Mouse (Mus musculus) lung, adult 2 months (tissue): ENCODE data around the gene 1600014C10Rik. TPM values are rescaled to one million over a fixed set of nuclear protein-coding genes. Genes with fewer than 3 reads are reported as not detected.

Source experiments
- DNase-seq: peaks from one replicate; pipeline ENCODE4 v3.0.0; 2022
- H3K4me1 ChIP-seq: fragments of 200-500 bp; 2 replicates; pipeline ENCODE4 v1.6.1; 2011; ENCODE audit warnings: low read length; ENCODE audit not compliant: control insufficient read depth, insufficient read depth
- H3K4me3 ChIP-seq: fragments of 200-500 bp; replicated peaks from 2 replicates; pipeline ENCODE3; 2011; ENCODE audit warnings: low read depth, mild to moderate bottlenecking, control low read depth, low read length; ENCODE audit errors: extremely low read depth
- CTCF ChIP-seq: fragments of 200-500 bp; IDR thresholded peaks from 2 replicates; pipeline ENCODE4 v1.5.1; 2011; ENCODE audit warnings: mild to moderate bottlenecking, low read length, control low read depth; ENCODE audit not compliant: insufficient read depth
- POLR2A ChIP-seq: fragments of 200-500 bp; IDR thresholded peaks from 2 replicates; pipeline ENCODE4 v1.6.1; 2011; ENCODE audit warnings: low read depth, mild to moderate bottlenecking, control low read depth, low read length, borderline replicate concordance; ENCODE audit errors: extremely low read depth
- WGBS: fragments of 180-500 bp; shearing (Covaris S2); methylation state at CpG from one replicate; pipeline ENCODE4 v1.1.7; 2018; 5-methylcytosine and 5-hydroxymethylcytosine counted together
- polyA plus RNA-seq: library from polyadenylated mRNA; depleted of rRNA; stranded (reverse); fragments of >200 nt; gene quantifications from 2 replicates; pipeline ENCODE4 v1.2.3, GENCODE M21; 2012

The 1600014C10Rik gene
- polyA plus RNA-seq, 1 experiment: 16.4 TPM

- DNase-seq: no peak
- Histone ChIP-seq H3K4me3 (no peak overlapping the region), H3K4me1 (no peaks in the 10 kb centered on the region)
- TF ChIP-seq POLR2A: no peak
- no peak for TF ChIP-seq CTCF
- WGBS: 26% methylated on average over 9 of the region's 9 CpGs
These were observed 19.5 kb upstream of the 1600014C10Rik start for GRCm38 (mm10) chr7:38163433-38164050.

DNA sequence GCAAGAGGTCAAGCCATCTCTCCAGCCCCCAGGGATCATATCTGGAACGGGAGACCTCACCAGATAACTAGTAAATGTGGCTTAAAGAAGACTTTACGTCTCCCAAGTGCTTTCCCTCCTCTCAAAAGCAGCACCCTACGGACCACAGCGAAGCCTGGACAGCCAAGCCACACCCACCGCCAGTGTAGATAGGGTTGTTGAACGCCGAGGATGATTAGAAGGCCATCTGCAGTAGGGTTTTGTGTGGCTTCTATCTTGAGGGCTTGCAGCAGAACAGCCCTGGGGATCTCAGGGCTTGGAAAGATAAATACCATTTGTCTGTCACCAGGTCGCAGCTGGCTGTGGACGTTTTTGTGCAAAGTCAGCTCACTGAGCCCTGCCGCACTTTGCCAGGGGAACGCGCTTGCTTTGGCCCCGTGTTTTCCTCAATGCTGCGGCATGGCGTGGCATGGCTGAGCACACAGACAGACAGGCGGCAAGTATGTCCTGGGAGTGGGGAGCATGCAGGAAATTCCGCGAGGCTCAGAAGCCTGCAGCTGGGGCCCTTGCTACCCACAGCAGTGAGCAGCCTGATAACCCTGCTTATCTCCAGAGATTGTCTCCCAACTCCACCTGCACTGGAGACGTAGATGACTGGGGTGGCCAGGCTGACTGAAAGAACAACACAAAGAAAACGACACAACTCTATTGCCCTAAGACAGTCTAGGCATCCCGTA is 15.9 kb upstream of the 1600014C10Rik start:
- Histone ChIP-seq H3K4me1 (no peaks in the 10 kb centered on the region), H3K4me3 (no peak overlapping the region)
- WGBS: 19% methylated on average over 21 of the region's 21 CpGs
- TF ChIP-seq POLR2A: no peak
- no peak for TF ChIP-seq CTCF
- no peak for DNase-seq

DNA sequence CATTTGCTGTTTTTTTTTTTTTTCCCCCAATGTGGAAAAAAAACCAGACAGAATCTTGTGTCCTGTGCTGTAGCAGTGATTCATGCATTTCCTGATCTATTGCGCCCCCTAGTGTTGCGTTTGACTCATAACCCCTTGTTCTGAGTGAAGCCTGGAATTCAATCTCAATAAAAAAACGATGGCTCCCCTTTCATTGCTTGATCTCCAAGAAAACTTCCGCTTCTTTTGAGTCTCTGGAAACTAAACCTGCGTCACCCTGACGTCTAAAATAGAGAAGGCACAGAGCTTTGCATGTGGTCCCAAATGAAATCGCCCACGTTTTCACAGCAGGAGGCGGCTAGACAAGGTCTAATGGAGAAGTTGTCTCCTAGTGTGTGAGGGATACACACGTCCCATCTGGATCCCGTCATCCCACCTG is 15.3 kb upstream of the 1600014C10Rik start:
- 17% methylated on average over 11 of the region's 11 CpGs for WGBS
- Histone ChIP-seq H3K4me3 (no peak overlapping the region), H3K4me1 (no peaks in the 10 kb centered on the region)
- 0 out of 2 replicates have a peak, but pooled peaks have one; percentile 10 for TF ChIP-seq CTCF
- no peak for TF ChIP-seq POLR2A
- DNase-seq: no peak

- WGBS: 30% methylated on average over 14 of the region's 14 CpGs
- Histone ChIP-seq H3K4me1 (no peaks in the 10 kb centered on the region), H3K4me3 (no peak overlapping the region)
- TF ChIP-seq POLR2A: no peak
- TF ChIP-seq CTCF: no peak
- DNase-seq: no peak
These were observed 9.1 kb upstream of the 1600014C10Rik start for GRCm38 (mm10) chr7:38173871-38174270.

- 21% methylated on average over 31 of the region's 31 CpGs for WGBS
- DNase-seq: no peak
- no peak for TF ChIP-seq POLR2A
- no peak for TF ChIP-seq CTCF
- Histone ChIP-seq H3K4me1 (no peaks in the 10 kb centered on the region), H3K4me3 (no peak overlapping the region)
These were observed 8.5 kb upstream of the 1600014C10Rik start for GRCm38 (mm10) chr7:38174321-38175148.

- Histone ChIP-seq H3K4me3 (no peak overlapping the region), H3K4me1 (no peaks in the 10 kb centered on the region)
- no peak for DNase-seq
- WGBS: 79% methylated on average over 3 of the region's 3 CpGs
- no peak for TF ChIP-seq POLR2A
- no peak for TF ChIP-seq CTCF
These were observed 7.0 kb upstream of the 1600014C10Rik start for GRCm38 (mm10) chr7:38176056-38176455.

DNA sequence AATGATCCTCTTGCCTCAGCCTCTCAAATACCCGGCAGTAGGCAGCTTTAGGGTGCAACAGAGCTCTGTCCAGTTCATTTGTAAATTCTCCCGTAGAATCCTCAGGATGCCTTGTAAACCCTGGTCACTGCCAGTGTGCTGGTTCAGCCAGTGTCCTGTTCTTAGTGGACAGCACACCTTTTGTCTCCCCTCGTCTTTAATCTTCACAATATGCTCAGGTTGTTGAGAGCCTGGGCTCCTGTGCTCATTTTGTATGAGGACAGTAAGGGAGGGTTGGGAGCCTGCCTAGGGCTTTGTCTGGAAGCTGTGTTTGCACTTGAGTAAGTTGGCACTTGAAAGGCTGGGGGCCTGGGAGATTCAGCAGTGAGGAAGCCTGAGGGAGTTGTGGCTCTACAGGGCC is 3.1 kb upstream of the 1600014C10Rik start:
- WGBS: 60% methylated on average over 3 of the region's 3 CpGs

GRCm38 (mm10) chr7:38181366-38181765 is 1.7 kb upstream of the 1600014C10Rik start:
- Histone ChIP-seq H3K4me1 (peaks cover 4% of the 10 kb centered on the region; the same call in 1 of the 2 replicates), H3K4me3 (no peak overlapping the region)
- no peak for TF ChIP-seq POLR2A
- TF ChIP-seq CTCF: no peak
- WGBS: 68% methylated on average over 2 of the region's 2 CpGs
- DNase-seq: no peak

More for the DNA sequence above, 3.1 kb upstream of the 1600014C10Rik start:
- DNase-seq: no peak
- Histone ChIP-seq H3K4me3 (no peak overlapping the region), H3K4me1 (peaks cover 4% of the 10 kb centered on the region; the same call in 1 of the 2 replicates)
- TF ChIP-seq CTCF (no peak), POLR2A (no peak)

- Histone ChIP-seq H3K4me1 (peaks cover 6% of the 10 kb centered on the region; the same call in 1 of the 2 replicates), H3K4me3 (peak overlapping the region; percentile 69)
- WGBS: 2% methylated on average over 11 of the region's 11 CpGs
- DNase-seq: peak; percentile 86
- TF ChIP-seq CTCF: peak; percentile 95
- TF ChIP-seq POLR2A: no peak
These were observed 438 bp upstream of the 1600014C10Rik start for GRCm38 (mm10) chr7:38182596-38182961.
